Mouse (Mus musculus): ENCODE measurements around the gene Gm45808. TPM values are rescaled to one million over a fixed set of nuclear protein-coding genes. Genes with fewer than 3 reads are reported as not detected.
A peak's percentile ranks its signal among the peaks of the same experiment; 100 is the strongest.
"Not testable (repeated sequence)": the region's sequence is repeated elsewhere in the genome, so short reads cannot be mapped to it uniquely, and the experiment has no call there.

Gm45808 gene
- polyA plus RNA-seq, 1 experiment from 2014 or later = not detected

- no peak overlapping the region for H3K9ac ChIP-seq (replicated peaks; ENCODE audit: low read depth, low read length)
- H3K9me3 ChIP-seq (ENCODE audit: control insufficient read depth, low read length) = no peaks in the 10 kb centered on the region
- peaks cover 24% of the 10 kb centered on the region for H3K4me1 ChIP-seq (replicated peaks; ENCODE audit: control insufficient read depth, insufficient read depth, low read length)
- no peak overlapping the region for H3K27ac ChIP-seq (ENCODE audit: low read length)
- H3K36me3 ChIP-seq (ENCODE audit: control insufficient read depth, insufficient read depth) = peaks cover 9% of the 10 kb centered on the region; the same call in 1 of the 2 replicates
- H3K27me3 ChIP-seq (replicated peaks; ENCODE audit: control insufficient read depth, insufficient read depth, low read length) = no peaks in the 10 kb centered on the region
- H3K4me3 ChIP-seq (replicated peaks; ENCODE audit: low read length) = no peak overlapping the region
- ATAC-seq = no peak
- WGBS = 96% methylated on average over 12 of the region's 12 CpGs
- no peak overlapping the region for H3K4me2 ChIP-seq (ENCODE audit: low read length)
These were observed 21.5 kb downstream of the Gm45808 start for GRCm38 (mm10) chr7:45465112-45465511.

GRCm38 (mm10) chr7:45463987-45464778 lies 22.4 kb downstream of the Gm45808 start:
- Histone ChIP-seq H3K9ac (replicated peaks; ENCODE audit: low read depth, low read length) (no peak overlapping the region), H3K27ac (ENCODE audit: low read length) (no peak overlapping the region), H3K4me2 (ENCODE audit: low read length) (no peak overlapping the region), H3K4me3 (replicated peaks; ENCODE audit: low read length) (no peak overlapping the region), H3K36me3 (ENCODE audit: control insufficient read depth, insufficient read depth) (peaks cover 9% of the 10 kb centered on the region; the same call in 1 of the 2 replicates), H3K4me1 (replicated peaks; ENCODE audit: control insufficient read depth, insufficient read depth, low read length) (peaks cover 25% of the 10 kb centered on the region), H3K9me3 (ENCODE audit: control insufficient read depth, low read length) (no peaks in the 10 kb centered on the region), H3K27me3 (replicated peaks; ENCODE audit: control insufficient read depth, insufficient read depth, low read length) (no peaks in the 10 kb centered on the region)
- ATAC-seq = no peak
- WGBS = 93% methylated on average over 7 of the region's 7 CpGs

GRCm38 (mm10) chr7:45462868-45463267 lies 23.7 kb downstream of the Gm45808 start:
- WGBS = 78% methylated on average over 4 of the region's 4 CpGs
- not testable (repeated sequence) for H3K27ac ChIP-seq (ENCODE audit: low read length); H3K4me2 ChIP-seq (ENCODE audit: low read length); H3K4me3 ChIP-seq (replicated peaks; ENCODE audit: low read length); ATAC-seq; H3K9ac ChIP-seq (replicated peaks; ENCODE audit: low read depth, low read length); H3K27me3 ChIP-seq (replicated peaks; ENCODE audit: control insufficient read depth, insufficient read depth, low read length); H3K9me3 ChIP-seq (ENCODE audit: control insufficient read depth, low read length)
- peaks cover 30% of the 10 kb centered on the region for H3K4me1 ChIP-seq (replicated peaks; ENCODE audit: control insufficient read depth, insufficient read depth, low read length)
- peaks cover 13% of the 10 kb centered on the region; the same call in 1 of the 2 replicates for H3K36me3 ChIP-seq (ENCODE audit: control insufficient read depth, insufficient read depth)

- no peak overlapping the region for H3K4me2 ChIP-seq (ENCODE audit: low read length)
- H3K4me1 ChIP-seq (replicated peaks; ENCODE audit: control insufficient read depth, insufficient read depth, low read length) = peaks cover 35% of the 10 kb centered on the region
- peaks cover 17% of the 10 kb centered on the region; the same call in 1 of the 2 replicates for H3K36me3 ChIP-seq (ENCODE audit: control insufficient read depth, insufficient read depth)
- ATAC-seq = no peak
- no peaks in the 10 kb centered on the region for H3K27me3 ChIP-seq (replicated peaks; ENCODE audit: control insufficient read depth, insufficient read depth, low read length)
- no peak overlapping the region for H3K9ac ChIP-seq (replicated peaks; ENCODE audit: low read depth, low read length)
- H3K27ac ChIP-seq (ENCODE audit: low read length) = no peak overlapping the region
- 91% methylated on average over 4 of the region's 4 CpGs for WGBS
- no peak overlapping the region for H3K4me3 ChIP-seq (replicated peaks; ENCODE audit: low read length)
- H3K9me3 ChIP-seq (ENCODE audit: control insufficient read depth, low read length) = no peaks in the 10 kb centered on the region
These were observed 24.3 kb downstream of the Gm45808 start for GRCm38 (mm10) chr7:45462325-45462724.

GRCm38 (mm10) chr7:45461781-45462180 lies 24.8 kb downstream of the Gm45808 start:
- WGBS = 95% methylated on average over 4 of the region's 4 CpGs
- Histone ChIP-seq H3K4me3 (replicated peaks; ENCODE audit: low read length) (no peak overlapping the region), H3K4me2 (ENCODE audit: low read length) (no peak overlapping the region), H3K9me3 (ENCODE audit: control insufficient read depth, low read length) (no peaks in the 10 kb centered on the region), H3K36me3 (ENCODE audit: control insufficient read depth, insufficient read depth) (peaks cover 21% of the 10 kb centered on the region; the same call in 1 of the 2 replicates), H3K27me3 (replicated peaks; ENCODE audit: control insufficient read depth, insufficient read depth, low read length) (no peaks in the 10 kb centered on the region), H3K4me1 (replicated peaks; ENCODE audit: control insufficient read depth, insufficient read depth, low read length) (peaks cover 41% of the 10 kb centered on the region), H3K9ac (replicated peaks; ENCODE audit: low read depth, low read length) (no peak overlapping the region), H3K27ac (ENCODE audit: low read length) (no peak overlapping the region)
- no peak for ATAC-seq

- Histone ChIP-seq H3K36me3 (ENCODE audit: control insufficient read depth, insufficient read depth) (peaks cover 21% of the 10 kb centered on the region; the same call in 1 of the 2 replicates), H3K9me3 (ENCODE audit: control insufficient read depth, low read length) (no peaks in the 10 kb centered on the region), H3K9ac (replicated peaks; ENCODE audit: low read depth, low read length) (no peak overlapping the region), H3K27me3 (replicated peaks; ENCODE audit: control insufficient read depth, insufficient read depth, low read length) (no peaks in the 10 kb centered on the region), H3K27ac (ENCODE audit: low read length) (no peak overlapping the region), H3K4me1 (replicated peaks; ENCODE audit: control insufficient read depth, insufficient read depth, low read length) (peaks cover 43% of the 10 kb centered on the region), H3K4me3 (replicated peaks; ENCODE audit: low read length) (no peak overlapping the region), H3K4me2 (ENCODE audit: low read length) (no peak overlapping the region)
- ATAC-seq = no peak
- WGBS = 73% methylated on average over 5 of the region's 5 CpGs
These were observed 25.3 kb downstream of the Gm45808 start for GRCm38 (mm10) chr7:45461326-45461725.

GRCm38 (mm10) chr7:45460860-45461314 lies 25.7 kb downstream of the Gm45808 start:
- H3K27me3 ChIP-seq (replicated peaks; ENCODE audit: control insufficient read depth, insufficient read depth, low read length) = no peaks in the 10 kb centered on the region
- 51% methylated on average over 13 of the region's 13 CpGs for WGBS
- H3K4me1 ChIP-seq (replicated peaks; ENCODE audit: control insufficient read depth, insufficient read depth, low read length) = peaks cover 39% of the 10 kb centered on the region
- ATAC-seq = no peak
- no peak overlapping the region for H3K4me2 ChIP-seq (ENCODE audit: low read length)
- no peaks in the 10 kb centered on the region for H3K9me3 ChIP-seq (ENCODE audit: control insufficient read depth, low read length)
- peaks cover 21% of the 10 kb centered on the region; the same call in 1 of the 2 replicates for H3K36me3 ChIP-seq (ENCODE audit: control insufficient read depth, insufficient read depth)
- H3K27ac ChIP-seq (ENCODE audit: low read length) = peak overlapping the region; percentile 85
- H3K9ac ChIP-seq (replicated peaks; ENCODE audit: low read depth, low read length) = 0 out of 2 replicates have a peak overlapping the region, but pooled peaks have one; percentile 15
- H3K4me3 ChIP-seq (replicated peaks; ENCODE audit: low read length) = no peak overlapping the region

- Histone ChIP-seq H3K36me3 (ENCODE audit: control insufficient read depth, insufficient read depth) (peaks cover 23% of the 10 kb centered on the region), H3K4me1 (replicated peaks; ENCODE audit: control insufficient read depth, insufficient read depth, low read length) (peaks cover 34% of the 10 kb centered on the region), H3K27ac (ENCODE audit: low read length) (peak overlapping the region; percentile 85), H3K4me2 (ENCODE audit: low read length) (peak overlapping the region; percentile 56), H3K27me3 (replicated peaks; ENCODE audit: control insufficient read depth, insufficient read depth, low read length) (no peaks in the 10 kb centered on the region), H3K9ac (replicated peaks; ENCODE audit: low read depth, low read length) (peak overlapping the region; percentile 62), H3K4me3 (replicated peaks; ENCODE audit: low read length) (peak overlapping the region; percentile 53), H3K9me3 (ENCODE audit: control insufficient read depth, low read length) (no peaks in the 10 kb centered on the region)
- no peak for ATAC-seq
- 74% methylated on average over 7 of the region's 7 CpGs for WGBS
These were observed 26.2 kb downstream of the Gm45808 start for GRCm38 (mm10) chr7:45460377-45460776.

- 0% methylated on average over 24 of the region's 37 CpGs for WGBS
- peaks cover 30% of the 10 kb centered on the region for H3K4me1 ChIP-seq (replicated peaks; ENCODE audit: control insufficient read depth, insufficient read depth, low read length)
- H3K27me3 ChIP-seq (replicated peaks; ENCODE audit: control insufficient read depth, insufficient read depth, low read length); H3K9me3 ChIP-seq (ENCODE audit: control insufficient read depth, low read length): not testable (repeated sequence)
- H3K36me3 ChIP-seq (ENCODE audit: control insufficient read depth, insufficient read depth) = peaks cover 23% of the 10 kb centered on the region
- peak; percentile 96 for ATAC-seq
- H3K4me3 ChIP-seq (replicated peaks; ENCODE audit: low read length) = peak within 1 kb of the TSS; percentile 53
- peak within 1 kb of the TSS; percentile 98 for H3K4me2 ChIP-seq (ENCODE audit: low read length)
- H3K27ac ChIP-seq (ENCODE audit: low read length) = peak within 1 kb of the TSS; percentile 97
- peak within 1 kb of the TSS; percentile 88 for H3K9ac ChIP-seq (replicated peaks; ENCODE audit: low read depth, low read length)
These were observed 27.0 kb downstream of the Gm45808 start, which contains the start of gene Ftl1 for GRCm38 (mm10) chr7:45459564-45460140. Ftl1 (minus strand) TSS chr7:45459884.
